Mouse (Mus musculus): ENCODE measurements around the gene Sqor.

GRCm38 (mm10) chr2:122765071-122765793 lies at the start of gene Sqor:
- TF ChIP-seq POLR2A (IDR thresholded peaks at IDR 0.05; ENCODE audit: low read depth, low read length) (no peak), CTCF (IDR thresholded peaks at IDR 0.05; ENCODE audit: extremely low read depth, insufficient read depth, insufficient read length, insufficient replicate concordance) (no peak)

Measured in spleen, adult 2 months (tissue).